Mouse (Mus musculus) G1E (cell line): Measurements from ENCODE around the gene 1190005I06Rik. TPM values are rescaled to one million over a fixed set of nuclear protein-coding genes. Genes with fewer than 3 reads are reported as not detected.

Experiments
- ATAC-seq: 2 replicates; pipeline ENCODE4 v1.8.0; 2016; ENCODE audit warnings: mild to moderate bottlenecking; ENCODE audit not compliant: insufficient number of reproducible peaks, poor library complexity, low FRiP score, severe bottlenecking; ENCODE audit errors: extremely low read depth
- DNase-seq: peaks from one replicate; pipeline ENCODE4 v3.0.0; 2012; ENCODE audit warnings: low spot score
- H3K27me3 ChIP-seq: 2 replicates; pipeline ENCODE4 v1.6.1; 2012; ENCODE audit warnings: mild to moderate bottlenecking, low read length, inconsistent platforms; ENCODE audit not compliant: insufficient read depth
- H3K36me3 ChIP-seq: replicated peaks from 2 replicates; pipeline ENCODE3; 2012; ENCODE audit warnings: mild to moderate bottlenecking, inconsistent platforms
- H3K4me1 ChIP-seq: 2 replicates; pipeline ENCODE4 v1.6.1; 2012; ENCODE audit warnings: low read depth, low read length, inconsistent platforms, mixed read lengths; ENCODE audit not compliant: insufficient read depth
- H3K4me3 ChIP-seq: 2 replicates; pipeline ENCODE4 v1.5.1; 2012; ENCODE audit warnings: low read depth, mild to moderate bottlenecking, inconsistent platforms, low read length, moderate library complexity, mixed read lengths
- H3K9me3 ChIP-seq: replicated peaks from 2 replicates; pipeline ENCODE4 v1.6.1; 2012; ENCODE audit warnings: inconsistent platforms
- CTCF ChIP-seq: IDR thresholded peaks from 2 replicates; pipeline ENCODE4 v1.5.1; 2012; ENCODE audit warnings: low read depth, low read length, inconsistent platforms, mixed read lengths
- GATA1 ChIP-seq: IDR thresholded peaks from 2 replicates; pipeline ENCODE4 v1.6.1; 2012; ENCODE audit warnings: borderline replicate concordance, low read length, inconsistent platforms, mixed read lengths
- GATA2 ChIP-seq: IDR thresholded peaks from 2 replicates; pipeline ENCODE4 v1.6.1; 2012; ENCODE audit warnings: low read depth, low read length, inconsistent platforms, borderline replicate concordance
- POLR2AphosphoS5 ChIP-seq: IDR thresholded peaks from 2 replicates; pipeline ENCODE4 v1.6.1; 2012; ENCODE audit warnings: low read depth, low read length, inconsistent platforms; ENCODE audit not compliant: insufficient replicate concordance
- TAL1 ChIP-seq: conservative IDR thresholded peaks from 2 replicates; pipeline ENCODE4 v1.6.1; 2012; ENCODE audit warnings: low read depth, low read length, inconsistent platforms, mixed read lengths
- polyA plus RNA-seq: library from polyadenylated mRNA; stranded (reverse); fragments of >175 nt; gene quantifications from 2 replicates; pipeline ENCODE4 v1.2.3, GENCODE M21; 2012
- total RNA-seq, 2 experiments: library from RNA; stranded (forward) in 1 of 2; stranded (reverse) in 1 of 2; fragments of 200-1000 nt in 1 of 2; fragments of >200 nt in 1 of 2; fragmentation: Nextera tagmentation in 1 of 2; gene quantifications; 2 replicates each; pipeline ENCODE4 v1.2.3; 2014 to 2017

The 1190005I06Rik gene
- total and polyA plus RNA-seq, 3 experiments = 0.10 to 0.71 TPM; not detected in 1

- TF ChIP-seq GATA1 (no peak), CTCF (no peak), GATA2 (no peak), POLR2AphosphoS5 (no peak), TAL1 (no peak)
- Histone ChIP-seq H3K4me1 (peaks cover 74% of the 10 kb centered on the region), H3K4me3 (peak within 1 kb of the TSS; percentile 100), H3K27me3 (no peaks in the 10 kb centered on the region), H3K9me3 (no peaks in the 10 kb centered on the region), H3K36me3 (peaks cover 73% of the 10 kb centered on the region)
- no peak for ATAC-seq
- no peak for DNase-seq
Observed at GRCm38 (mm10) chr8:120668374-120668905, 21.0 kb upstream of the 1190005I06Rik start, which contains the start of gene Emc8. TSS of gene Emc8 (minus strand) at chr8:120668573.

GRCm38 (mm10) chr8:120667561-120668373 lies 20.3 kb upstream of the 1190005I06Rik start, which contains the start of the genes Gm27021 and Cox4i1:
TSS of gene Gm27021 (minus strand) at chr8:120668079.
TSS of gene Cox4i1 (plus strand) at chr8:120668222.
- H3K9me3 ChIP-seq = no peaks in the 10 kb centered on the region
- H3K27me3 ChIP-seq = no peaks in the 10 kb centered on the region
- peaks cover 73% of the 10 kb centered on the region for H3K36me3 ChIP-seq
- no peak for TF ChIP-seq TAL1
- TF ChIP-seq CTCF = no peak
- TF ChIP-seq POLR2AphosphoS5 = no peak
- no peak for TF ChIP-seq GATA1
- no peak for TF ChIP-seq GATA2
- H3K4me1 ChIP-seq = peaks cover 70% of the 10 kb centered on the region
- ATAC-seq = peak; percentile 71
- peak within 1 kb of the TSS; percentile 100 for H3K4me3 ChIP-seq
- peak; percentile 94 for DNase-seq

GRCm38 (mm10) chr8:120666807-120667470 lies 19.5 kb upstream of the 1190005I06Rik start:
- Histone ChIP-seq H3K9me3 (no peaks in the 10 kb centered on the region), H3K4me1 (peaks cover 69% of the 10 kb centered on the region), H3K36me3 (peaks cover 72% of the 10 kb centered on the region), H3K27me3 (no peaks in the 10 kb centered on the region), H3K4me3 (peak overlapping the region; percentile 100)
- ATAC-seq = no peak
- no peak for DNase-seq
- TF ChIP-seq POLR2AphosphoS5 (no peak), GATA2 (no peak), TAL1 (no peak), CTCF (no peak), GATA1 (no peak)

GRCm38 (mm10) chr8:120665726-120666455 lies 18.5 kb upstream of the 1190005I06Rik start:
- no peaks in the 10 kb centered on the region for H3K9me3 ChIP-seq
- peaks cover 67% of the 10 kb centered on the region for H3K36me3 ChIP-seq
- TF ChIP-seq POLR2AphosphoS5 (no peak), CTCF (peak; percentile 49), GATA1 (no peak)
- no peaks in the 10 kb centered on the region for H3K27me3 ChIP-seq
- peak overlapping the region; percentile 100; the same call in 1 of the 2 replicates for H3K4me3 ChIP-seq
- DNase-seq (no peak), ATAC-seq (peak; percentile 42; the same call in 1 of the 2 replicates)
- peaks cover 68% of the 10 kb centered on the region for H3K4me1 ChIP-seq

GRCm38 (mm10) chr8:120664566-120664965 lies 17.1 kb upstream of the 1190005I06Rik start:
- Histone ChIP-seq H3K4me3 (peak overlapping the region; percentile 37; the same call in 1 of the 2 replicates), H3K36me3 (peaks cover 68% of the 10 kb centered on the region), H3K9me3 (no peaks in the 10 kb centered on the region), H3K4me1 (peaks cover 56% of the 10 kb centered on the region), H3K27me3 (no peaks in the 10 kb centered on the region)
- no peak for TF ChIP-seq TAL1
- no peak for TF ChIP-seq GATA2
- TF ChIP-seq POLR2AphosphoS5 = no peak
- ATAC-seq (no peak), DNase-seq (no peak)

- Histone ChIP-seq H3K4me1 (peaks cover 17% of the 10 kb centered on the region), H3K4me3 (no peak overlapping the region), H3K9me3 (no peaks in the 10 kb centered on the region), H3K27me3 (no peaks in the 10 kb centered on the region), H3K36me3 (peaks cover 95% of the 10 kb centered on the region)
- no peak for TF ChIP-seq GATA1
- TF ChIP-seq TAL1 = no peak
- TF ChIP-seq POLR2AphosphoS5 = no peak
- TF ChIP-seq GATA2 = no peak
- no peak for TF ChIP-seq CTCF
- DNase-seq (no peak), ATAC-seq (no peak)
Observed at GRCm38 (mm10) chr8:120657415-120657814, 10.0 kb upstream of the 1190005I06Rik start.
